Mouse (Mus musculus) right cerebral cortex, postnatal 4 days (tissue): ENCODE data around the gene Ece2.

ENCODE experiments used
- DNase-seq: peaks from one replicate; pipeline ENCODE4 v3.0.0-alpha.2; 2022

The Ece2 gene

DNA sequence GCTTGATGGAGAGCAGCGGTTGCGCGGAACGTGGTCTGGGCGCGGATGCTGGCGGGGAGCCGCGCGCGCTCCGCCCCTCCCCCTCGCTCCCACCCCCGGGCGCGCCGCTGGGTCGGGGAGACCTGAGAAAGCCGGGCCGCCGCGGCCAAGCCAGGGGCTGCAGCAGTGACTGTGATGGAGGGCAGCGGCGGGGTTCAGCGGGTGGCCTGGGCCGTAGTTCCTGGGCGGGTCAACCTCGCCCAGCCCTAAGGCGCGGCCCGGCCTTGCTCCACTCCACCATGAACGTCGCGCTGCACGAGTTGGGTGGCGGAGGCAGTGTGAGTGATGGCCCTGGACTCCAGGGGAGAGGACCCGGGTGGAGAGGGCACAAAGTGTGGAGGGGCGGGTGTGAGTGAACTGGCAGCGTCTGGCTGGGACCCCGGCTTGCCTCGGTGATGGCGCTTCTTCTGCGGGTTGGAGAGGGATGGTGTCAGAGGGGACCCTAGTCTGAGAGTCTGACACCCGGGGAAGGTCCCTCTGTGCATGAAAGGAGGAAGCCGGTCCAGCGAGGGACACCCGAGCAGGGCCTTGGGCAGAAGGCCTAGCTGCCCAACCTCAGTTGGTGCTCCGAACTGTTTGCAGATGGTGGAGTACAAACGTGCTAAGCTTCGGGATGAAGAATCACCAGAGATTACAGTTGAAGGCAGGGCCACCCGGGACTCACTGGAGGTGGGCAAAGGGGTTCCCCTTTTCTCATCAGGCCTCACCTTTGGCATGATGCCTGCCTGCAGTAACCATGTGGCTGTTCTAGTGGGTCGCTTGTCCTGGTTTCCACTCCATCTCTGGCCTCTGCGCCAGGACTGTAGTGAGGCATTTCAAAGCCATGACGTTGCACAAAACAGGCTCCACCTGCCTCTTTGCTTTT is at the start of gene Ece2:
Gene Ece2 (plus strand): TSS at position 98 of the 904 bp plus-strand sequence.
- DNase-seq = peak; percentile 60

DNA sequence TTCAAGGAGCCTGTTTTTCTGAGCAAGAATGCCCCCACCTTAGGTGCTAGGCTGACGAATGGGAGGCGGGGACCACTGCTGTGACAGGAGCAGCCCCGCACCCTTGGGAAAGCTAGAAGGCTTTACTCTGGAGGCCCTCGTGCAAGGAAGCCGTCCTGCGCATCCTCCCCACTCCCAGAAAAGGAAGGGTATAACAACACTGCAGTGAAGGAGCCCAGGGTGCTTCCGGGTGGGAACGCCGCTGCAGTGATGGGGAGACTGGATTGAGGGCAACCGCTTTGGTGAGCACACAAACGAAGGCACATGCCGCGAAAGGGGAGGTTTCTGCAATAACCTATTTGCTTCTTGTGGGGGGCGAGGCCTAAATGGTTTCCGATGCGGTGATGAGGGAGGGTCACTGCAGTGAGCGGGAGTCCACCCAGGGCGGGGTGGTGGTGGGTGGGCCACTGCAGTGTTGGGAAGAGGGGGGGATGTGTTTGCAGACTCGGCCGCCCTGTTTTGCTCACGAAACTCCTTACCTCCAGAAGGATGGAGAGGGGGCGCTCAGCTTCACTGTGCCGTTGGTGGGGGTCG is 40.2 kb upstream of the Ece2 start, which contains the start of gene Vwa5b2:
Gene Vwa5b2 (plus strand): TSS at position 106 of the 573 bp plus-strand sequence.
- peak; percentile 53 for DNase-seq

DNA sequence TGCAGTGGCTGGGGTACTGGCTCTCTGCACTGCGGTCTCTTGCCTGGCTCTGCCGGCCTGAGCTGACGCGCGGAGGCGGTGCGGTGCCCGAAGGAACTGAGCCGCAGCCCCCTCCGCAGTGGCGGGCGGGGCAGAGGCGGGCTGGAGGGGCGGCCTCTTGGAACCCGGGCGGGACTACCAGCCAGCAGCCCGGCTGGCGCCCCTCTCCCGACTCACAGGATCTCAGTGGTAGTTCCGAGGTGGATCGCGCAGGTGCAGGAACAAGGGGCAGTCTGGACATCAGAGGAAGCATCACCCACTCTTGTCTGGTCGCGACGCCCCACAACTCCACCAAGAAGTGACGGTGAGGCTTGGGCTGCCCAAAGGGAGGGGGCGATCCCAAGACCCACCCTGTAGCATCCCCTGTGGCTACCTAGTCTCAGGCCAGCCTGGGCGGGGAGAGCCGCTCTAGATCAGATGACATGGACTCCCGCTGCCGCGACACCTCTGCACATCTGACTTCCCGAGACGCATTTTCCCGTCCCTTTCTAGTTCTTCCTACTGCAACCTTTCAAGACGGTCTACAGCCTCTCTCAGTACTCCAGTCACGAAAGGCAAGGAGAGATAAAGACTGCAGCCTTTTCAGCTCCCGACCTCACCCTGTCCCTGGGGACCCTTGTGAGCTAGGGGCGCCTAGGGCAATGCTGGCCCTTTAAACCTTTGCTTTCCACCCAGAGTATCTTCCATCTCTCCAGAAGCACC is 39.5 kb upstream of the Ece2 start:
- peak; percentile 62 for DNase-seq

DNA sequence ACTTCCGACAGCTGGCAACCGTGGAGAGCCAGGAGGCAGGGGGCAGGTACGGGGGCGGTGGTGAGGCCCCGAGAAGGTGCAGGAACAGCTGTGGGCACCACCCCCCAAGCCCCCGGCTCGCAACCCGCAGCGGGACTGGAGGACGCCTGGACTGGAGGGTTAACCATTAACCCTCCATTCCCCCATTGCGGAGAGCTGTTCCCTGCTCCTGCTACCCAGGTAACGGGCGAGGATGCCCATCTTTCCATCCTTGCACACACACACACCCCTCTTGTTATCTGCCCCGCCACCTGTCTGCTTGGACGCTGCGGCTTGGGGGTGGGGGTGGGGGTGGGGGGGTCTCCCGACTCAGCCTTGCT is 39.0 kb upstream of the Ece2 start:
- no peak for DNase-seq

DNA sequence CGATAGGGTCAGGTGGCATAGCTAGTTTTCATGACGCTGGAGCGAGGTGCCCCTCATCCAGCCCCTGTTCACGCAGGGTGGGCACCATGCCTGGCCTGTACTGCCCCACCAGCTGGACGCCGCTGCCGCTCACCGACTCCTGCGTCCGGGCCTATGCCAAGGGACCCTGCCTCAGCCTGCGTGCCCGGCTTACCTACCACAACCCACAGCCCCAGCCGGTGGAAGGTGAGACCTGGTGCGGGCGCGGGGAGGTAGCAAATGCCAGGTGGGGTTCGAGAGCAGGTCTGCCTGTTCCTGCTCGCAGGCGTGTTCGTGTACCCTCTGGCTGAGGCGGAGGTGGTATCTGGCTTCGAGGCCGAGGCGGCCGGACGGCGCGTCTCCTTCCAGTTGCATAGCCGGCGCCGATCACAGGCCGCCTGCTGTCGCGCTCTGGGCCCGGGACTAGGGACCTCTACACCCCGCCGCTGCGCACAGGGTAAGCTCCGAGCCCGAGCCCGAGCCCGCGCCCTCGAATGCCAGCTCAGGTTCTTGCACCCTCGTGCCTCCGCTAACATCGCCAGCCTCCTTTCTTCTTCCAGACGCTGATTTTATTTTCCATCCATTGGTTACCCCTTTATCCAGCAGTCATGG is 38.4 kb upstream of the Ece2 start:
- no peak for DNase-seq

DNA sequence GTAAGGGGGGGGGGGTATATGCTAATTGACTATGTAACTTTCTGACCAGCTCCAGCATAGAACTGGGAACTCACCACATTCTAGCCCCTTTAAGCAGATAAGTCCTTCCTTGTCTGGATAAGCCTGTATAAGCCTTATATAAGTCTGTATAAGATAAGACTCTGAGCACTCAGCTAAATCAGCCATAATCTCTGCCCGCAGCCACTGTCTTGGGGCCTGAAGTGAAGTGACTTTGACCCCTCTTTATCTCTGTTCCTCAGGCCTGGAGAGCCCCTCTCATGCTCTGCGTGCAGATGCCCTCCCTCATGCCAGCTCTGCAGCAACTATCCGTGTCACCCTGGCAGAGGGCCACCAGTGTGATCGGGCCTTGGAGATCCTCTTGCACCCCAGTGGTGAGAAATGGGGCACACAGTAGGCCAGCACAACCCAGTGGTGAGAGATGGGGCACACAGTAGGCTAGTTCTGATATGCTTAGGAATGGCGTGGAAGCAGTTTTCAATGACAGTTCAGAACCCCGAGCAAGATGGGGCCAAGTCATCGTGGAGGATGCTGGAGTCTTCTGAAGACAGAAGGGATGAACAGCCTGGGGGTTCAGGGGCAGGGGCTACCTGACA is 34.5 kb upstream of the Ece2 start:
- no peak for DNase-seq

DNA sequence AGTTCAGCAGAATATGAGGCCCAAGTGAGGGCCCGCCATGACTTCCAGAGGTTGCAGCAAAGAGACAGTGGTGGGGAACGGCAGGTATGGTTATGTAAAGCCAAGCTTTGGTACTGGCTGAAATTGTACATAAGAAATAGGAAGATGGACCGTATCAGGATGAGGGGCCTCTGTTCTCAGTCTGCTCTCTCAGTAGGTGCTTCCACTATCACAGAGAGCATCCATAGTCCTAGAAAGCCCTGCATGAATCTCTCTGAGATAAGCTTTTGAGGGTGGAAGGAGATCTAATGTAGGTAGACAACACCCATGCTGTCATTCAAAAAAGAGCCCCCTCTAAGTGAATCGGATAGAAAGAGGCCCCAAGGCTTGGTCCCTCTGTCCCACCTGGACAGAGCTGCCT is 33.9 kb upstream of the Ece2 start:
- no peak for DNase-seq

DNA sequence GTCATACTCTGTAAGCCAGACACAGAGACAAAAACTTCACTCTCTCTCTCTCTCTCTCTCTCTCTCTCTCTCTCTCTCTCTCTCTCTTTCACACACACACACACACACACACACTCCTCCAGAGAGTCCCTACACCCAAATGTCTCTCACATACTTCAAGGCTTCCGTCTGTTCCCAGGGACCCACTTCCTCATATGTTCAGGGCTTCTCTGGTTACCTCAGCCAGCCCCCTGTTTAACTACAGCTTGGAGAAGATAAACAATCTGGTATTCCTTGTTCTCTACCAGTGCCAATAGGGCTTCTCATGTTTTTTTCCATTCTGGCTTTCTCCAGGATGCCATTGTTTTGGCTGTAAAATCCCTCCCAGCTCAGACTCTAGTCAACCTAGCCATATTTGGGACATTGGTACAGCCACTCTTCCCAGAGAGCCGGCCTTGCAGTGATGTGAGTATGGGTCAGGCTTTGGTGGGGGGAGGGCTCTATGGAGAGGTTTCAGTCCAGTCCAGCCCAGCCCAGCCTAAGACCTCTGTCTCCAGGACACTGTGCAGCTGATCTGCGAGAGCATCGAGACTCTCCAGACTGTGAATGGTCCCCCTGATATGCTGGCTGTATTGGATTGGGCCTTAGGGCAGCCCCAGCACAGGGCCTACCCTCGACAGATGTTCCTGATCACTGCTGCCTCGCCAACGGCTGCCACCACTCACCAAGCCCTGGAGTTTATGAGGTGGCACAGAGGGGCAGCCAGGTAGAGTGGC is 32.8 kb upstream of the Ece2 start:
- DNase-seq = no peak

DNA sequence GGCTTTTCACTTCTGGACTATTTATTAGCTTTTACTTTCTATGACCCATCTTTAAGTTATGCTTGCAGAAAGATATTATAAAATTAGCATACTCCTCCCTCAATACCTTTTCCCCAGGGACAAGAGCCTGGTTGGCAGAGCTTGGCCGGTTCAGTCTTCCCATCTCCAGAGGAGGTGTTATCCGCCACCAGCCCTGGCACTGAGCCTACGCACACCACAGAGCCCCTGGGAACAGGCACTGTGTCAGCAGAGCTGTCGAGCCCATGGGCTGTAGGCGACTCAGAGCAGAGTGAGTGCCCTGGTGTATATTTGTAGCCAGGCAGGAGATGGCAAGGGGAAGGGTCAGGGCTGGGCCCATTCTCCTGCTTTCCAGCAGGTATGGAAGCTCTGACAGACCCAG is 29.1 kb upstream of the Ece2 start:
- no peak for DNase-seq

DNA sequence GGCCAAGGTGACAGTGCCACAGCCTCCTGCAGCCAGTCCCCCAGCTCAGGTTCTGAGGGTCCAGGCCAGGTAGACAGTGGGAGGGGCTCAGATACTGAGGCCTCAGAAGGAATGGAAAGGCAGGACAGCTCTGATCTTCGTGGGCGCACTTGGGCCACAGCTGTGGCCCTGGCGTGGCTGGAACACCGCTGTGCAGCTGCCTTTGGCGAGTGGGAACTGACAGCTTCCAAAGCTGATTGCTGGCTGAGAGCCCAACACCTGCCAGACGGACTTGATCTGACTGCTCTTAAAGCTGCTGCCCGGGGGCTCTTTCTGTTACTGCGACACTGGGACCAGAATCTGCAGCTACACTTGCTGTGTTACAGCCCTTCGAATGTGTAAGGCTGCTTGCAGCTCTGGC is 24.9 kb upstream of the Ece2 start:
- DNase-seq = no peak

DNA sequence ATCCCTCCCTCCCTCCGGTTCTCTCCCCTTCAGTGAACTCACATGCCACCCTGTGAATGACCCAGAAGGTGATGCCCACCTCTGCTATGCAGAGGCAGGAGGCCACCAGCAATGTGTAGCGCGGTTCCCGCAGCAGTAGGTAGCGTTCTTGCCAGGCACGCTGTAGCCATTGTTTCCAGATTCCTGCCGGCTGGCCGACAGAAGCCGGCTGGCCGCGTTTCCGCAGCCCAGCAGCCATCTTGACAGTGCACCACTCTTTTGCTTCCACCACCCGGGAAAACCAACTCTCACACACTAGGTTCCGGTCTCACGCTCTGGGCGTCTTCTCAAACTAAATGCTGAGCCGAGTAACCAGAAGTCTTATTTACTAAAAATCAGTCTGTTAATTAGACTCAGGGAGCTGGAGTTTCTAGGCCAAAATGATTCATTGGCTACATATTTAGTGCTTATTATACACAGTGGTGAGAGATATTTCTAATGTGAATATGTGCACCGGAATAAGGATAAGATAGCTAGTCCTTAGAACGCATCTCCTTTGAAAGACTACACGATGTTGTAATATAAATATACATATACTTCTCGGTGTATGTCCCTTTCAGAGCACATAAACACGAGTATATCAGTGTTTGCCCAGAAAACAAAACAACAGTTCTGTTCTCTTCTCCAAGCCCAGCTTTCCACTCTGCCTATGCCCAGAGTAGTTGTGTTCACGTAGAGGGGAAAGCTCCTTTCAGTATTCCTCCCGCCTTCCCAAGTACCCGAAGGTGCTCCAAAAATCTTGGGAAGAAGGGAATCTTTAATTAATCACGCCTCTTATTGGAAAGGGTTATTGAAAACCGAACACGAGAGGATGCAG is 18.9 kb upstream of the Ece2 start:
- peak; percentile 71 for DNase-seq

DNA sequence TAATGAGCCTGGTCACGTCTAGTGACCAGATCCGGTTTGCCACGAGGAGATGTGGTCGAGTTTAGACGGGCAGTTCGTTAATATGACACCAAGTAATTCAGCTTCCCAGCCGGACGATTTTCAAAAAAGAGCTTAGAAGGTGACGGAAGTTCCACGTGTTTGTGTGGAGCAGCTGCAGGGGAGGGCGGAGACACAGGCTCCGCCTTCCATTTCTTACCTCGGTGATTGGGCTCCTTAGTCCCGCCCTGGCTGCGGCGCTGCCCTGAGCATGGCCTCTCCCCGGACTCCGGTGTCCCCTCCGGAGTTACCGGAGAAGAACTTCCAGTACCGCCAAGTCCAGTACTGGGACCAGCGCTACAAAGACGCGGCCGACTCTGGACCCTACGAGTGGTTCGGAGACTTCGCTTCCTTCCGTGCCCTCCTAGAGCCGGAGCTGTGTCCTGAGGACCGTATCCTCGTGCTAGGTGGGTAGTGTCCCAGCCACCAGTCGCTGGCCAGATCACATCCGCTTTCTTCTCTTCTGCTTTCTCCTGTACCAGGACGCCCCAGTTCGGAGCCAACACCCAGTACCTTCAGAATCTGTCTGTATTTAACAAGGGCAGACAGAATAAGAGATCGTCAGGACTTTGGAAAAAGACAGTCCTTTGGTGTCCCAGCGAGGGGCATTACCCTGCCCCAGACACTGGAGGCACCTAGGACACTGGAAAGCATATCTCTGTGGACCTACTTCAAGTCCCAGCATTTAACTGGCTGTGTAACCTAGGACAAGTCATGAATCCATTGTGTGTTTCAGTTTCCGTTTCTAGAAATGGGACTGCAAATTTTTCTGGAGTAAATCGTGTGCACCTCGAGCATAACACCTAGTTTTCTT is 18.0 kb upstream of the Ece2 start, which contains the start of the genes Eef1akmt4, Gm49333 and Alg3:
Gene Eef1akmt4 (plus strand): TSS at position 237 of the 871 bp plus-strand sequence.
Gene Gm49333 (plus strand): TSS at position 254 of the 871 bp plus-strand sequence.
Gene Alg3 (minus strand): TSS at position 379 of the 871 bp plus-strand sequence.
- peak; percentile 67 for DNase-seq

DNA sequence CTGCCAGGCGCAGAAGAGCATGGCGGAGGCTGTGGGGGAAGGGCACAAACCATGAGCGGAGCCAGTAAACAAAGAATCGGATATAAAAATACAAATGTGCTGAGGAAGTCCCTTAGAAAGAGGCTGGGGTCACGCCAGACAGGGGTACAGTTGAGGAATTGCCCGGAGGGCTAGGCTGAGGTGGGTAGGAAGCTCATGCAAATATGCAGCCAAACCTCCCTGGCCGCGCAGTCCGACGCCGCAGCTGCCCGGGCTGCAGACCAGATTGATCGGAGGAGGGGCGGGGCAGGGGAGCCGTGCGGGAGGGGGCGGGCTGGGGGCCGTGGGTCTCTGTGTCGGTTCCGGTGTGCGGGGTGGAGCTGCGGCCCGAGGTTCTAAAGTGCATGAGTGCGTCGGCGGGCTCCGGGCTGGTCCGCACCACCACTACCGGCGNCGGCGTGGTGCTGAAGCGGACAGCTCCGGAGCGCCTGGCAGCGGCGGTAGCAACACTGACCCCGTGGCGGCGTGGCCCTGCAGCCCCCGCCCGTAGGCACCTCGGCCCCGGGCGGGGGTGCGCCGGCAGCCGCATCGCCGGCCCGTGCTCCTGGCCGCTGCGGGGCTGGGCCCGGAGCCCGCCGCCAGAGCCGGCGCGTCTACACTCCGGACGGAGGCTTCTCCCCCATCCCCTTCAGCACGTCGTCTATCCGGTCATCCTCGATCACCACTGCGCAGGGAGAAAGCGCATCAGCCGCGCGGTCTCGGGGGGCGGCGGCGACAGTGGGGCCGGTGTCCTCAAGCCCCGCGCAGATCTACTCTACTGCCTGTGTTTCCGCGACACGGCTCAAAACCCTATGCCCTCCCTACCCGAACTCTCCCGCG is 9.9 kb upstream of the Ece2 start:
- DNase-seq = peak; percentile 42

DNA sequence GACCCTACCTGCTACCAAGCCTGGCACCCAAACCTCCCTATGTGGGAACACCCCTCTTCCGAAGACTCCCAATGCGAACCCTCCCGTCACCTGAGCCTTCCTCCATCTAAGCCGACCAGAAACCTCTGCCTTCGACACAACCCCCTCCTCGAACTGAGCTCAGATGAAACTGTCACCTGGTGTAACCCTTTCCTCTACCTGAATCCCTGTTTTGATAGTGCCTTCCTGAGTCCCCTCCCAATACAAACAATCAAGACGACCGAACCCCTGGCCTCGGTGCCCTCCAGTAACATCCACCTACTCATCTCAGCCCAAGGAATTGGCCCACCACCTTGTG is 9.3 kb upstream of the Ece2 start:
- no peak for DNase-seq

DNA sequence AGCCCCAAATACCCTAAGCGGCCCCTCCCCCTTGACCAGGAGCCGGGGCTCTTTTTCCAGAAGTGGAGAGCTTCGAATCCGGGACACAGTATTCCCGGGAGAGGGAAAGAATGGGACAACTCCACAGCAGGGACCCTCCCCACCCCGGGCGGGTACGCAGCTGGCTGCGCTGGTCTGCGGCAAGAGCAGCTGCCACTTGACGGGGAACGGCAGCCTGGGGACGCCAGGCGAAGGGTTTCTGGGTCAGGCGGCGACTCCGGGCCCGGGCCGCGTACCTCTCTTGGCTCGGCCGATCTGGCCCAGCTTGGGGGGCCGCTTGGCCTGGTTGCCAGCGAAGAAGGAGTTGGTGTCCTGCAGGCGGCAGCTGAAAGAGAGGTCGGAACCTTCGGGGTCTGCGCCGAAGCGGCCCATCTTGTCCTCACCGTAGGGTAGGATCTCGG is 8.9 kb upstream of the Ece2 start:
- peak; percentile 56 for DNase-seq

DNA sequence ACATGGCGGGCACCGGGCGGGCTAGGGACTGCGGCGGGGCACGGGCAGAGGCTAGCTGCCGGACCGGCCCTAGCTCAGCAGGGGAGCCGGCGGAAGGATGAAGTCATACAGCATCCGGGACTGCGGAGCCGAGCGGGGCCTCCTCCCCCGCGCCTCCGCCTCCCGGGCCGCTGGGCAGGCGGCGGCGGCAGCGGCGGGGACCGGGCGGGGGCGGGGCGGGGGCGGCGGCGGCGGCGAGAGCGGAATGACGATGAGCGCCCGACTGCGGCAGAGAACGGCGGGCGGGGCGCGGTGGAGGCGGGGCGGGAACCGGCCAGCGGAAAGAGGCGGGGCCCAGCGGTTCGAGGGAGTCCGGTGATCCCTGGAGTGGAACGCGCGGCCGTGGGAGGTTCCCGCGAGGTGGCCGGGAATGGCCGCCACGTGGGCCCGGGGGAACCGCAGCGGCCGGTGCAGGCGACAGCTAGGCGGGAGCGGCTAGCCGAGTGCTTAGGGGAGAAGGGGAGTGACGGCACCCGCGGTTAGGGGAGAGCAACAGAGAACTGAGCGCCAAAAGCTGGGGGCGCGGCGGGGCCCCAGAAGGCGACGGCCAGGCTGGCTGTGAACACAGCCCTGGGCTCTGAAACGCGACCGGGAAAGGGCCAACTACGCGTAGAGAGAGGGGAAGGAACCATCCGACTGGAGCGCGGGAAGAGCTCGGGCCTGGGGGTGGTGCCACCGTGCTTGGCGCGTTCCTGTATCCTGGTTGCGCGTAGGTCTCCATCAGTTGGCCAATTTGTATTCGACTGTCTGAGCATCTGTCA is 8.2 kb upstream of the Ece2 start, which contains the start of gene Camk2n2:
Gene Camk2n2 (minus strand): TSS at position 97 of the 800 bp plus-strand sequence.
- peak; percentile 69 for DNase-seq

DNA sequence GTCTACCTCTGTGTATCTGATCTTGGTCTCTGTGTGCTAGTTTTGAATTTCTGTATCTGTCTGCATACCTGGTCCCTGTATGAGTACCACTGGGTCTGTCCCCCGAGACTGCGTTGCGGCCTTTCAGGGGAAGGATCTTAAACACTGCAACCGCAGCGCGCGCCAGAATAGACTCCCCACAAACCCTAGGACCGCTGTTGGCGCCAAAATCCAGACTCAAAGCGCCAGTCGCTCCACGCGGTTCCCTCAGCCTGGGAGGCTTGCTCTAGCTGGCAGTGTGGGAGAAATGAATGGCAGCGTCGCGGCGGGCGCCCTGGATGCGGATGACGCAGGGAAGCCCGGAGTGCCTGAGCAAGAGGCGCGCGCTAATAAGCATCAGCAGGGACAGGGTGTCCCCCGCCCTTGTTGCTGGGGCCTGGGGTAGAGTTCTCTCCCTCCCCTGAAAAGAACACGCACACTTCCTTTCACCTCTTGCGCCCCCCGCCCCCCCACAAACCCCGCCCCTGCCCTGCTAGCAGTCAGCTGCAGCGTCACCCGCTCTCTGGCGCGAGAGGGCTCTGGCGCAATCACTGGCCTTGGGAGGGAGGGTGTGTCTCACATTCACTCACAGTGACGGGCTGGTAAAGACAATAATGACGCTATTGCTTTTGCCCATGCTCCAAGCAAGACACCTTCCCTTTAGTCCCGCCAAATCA is 7.5 kb upstream of the Ece2 start:
- DNase-seq = peak; percentile 66
